Mouse (Mus musculus) 3134 (cell line): ENCODE measurements around the gene Uevld.
"Not testable (repeated sequence)": the region's sequence is repeated elsewhere in the genome, so short reads cannot be mapped to it uniquely, and the experiment has no call there.

Experiments
- DNase-seq: peaks from one replicate; pipeline ENCODE4 v3.0.0-alpha.2; 2011; ENCODE audit warnings: low spot score; ENCODE audit not compliant: insufficient read length; ENCODE audit errors: extremely low read depth

Gene Uevld

DNA sequence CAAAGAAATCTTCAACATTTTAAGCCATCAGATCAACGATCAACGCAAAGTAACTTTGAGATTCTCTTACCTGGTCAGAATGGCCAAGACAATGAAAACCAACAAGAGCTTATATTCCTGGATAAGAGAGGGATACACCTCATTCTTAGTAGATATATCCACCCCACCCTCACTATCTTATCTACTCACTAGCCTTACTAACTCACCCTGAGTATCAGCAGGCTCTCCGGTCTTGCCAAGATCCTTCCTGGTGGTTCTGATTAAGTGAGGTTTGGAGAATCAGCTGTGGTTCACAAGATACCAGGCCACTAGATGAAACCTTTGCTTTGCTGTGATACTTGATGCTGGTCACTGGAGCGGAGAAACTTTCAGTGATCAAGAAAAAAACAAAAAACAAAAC is 16.3 kb upstream of the Uevld start:
- DNase-seq, result no peak

DNA sequence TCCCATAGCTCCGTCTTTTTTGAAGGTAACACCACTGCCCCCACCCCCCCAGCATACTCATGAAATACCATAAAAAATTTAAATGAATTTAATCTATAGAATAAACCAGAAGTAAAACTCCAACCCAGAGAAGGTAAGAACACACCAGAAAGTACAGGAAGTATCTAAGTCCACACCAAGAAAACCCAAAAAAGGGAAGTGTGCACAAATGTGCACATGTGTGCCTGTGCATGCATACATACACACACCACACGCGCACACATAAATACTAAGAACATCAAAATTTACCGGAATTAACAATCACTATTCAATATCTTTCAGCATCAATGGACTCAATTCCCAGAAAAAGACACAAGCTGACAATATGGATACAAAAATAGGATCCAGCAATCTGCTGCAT is 11.6 kb upstream of the Uevld start:
- DNase-seq, result no peak

DNA sequence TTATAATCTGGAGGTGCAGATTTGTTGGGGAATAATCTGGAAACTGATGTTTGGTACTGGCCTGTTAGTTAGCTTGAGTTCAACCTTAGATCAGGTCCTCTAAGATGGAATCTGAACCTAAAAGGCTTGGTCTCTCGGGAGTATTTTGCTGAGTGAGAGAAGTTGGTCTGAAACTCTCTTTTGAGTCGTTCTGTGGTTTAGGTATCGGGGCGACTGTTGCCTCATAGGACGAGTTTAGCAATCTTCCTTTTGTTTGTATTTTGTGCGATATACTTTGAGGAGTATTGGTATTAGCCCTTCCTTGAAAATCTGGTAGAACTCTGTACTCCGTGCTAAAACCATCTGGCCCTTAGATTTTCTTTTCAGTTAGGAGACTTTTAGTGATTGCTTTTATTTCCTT is 5.7 kb upstream of the Uevld start:
- DNase-seq, result no peak

DNA sequence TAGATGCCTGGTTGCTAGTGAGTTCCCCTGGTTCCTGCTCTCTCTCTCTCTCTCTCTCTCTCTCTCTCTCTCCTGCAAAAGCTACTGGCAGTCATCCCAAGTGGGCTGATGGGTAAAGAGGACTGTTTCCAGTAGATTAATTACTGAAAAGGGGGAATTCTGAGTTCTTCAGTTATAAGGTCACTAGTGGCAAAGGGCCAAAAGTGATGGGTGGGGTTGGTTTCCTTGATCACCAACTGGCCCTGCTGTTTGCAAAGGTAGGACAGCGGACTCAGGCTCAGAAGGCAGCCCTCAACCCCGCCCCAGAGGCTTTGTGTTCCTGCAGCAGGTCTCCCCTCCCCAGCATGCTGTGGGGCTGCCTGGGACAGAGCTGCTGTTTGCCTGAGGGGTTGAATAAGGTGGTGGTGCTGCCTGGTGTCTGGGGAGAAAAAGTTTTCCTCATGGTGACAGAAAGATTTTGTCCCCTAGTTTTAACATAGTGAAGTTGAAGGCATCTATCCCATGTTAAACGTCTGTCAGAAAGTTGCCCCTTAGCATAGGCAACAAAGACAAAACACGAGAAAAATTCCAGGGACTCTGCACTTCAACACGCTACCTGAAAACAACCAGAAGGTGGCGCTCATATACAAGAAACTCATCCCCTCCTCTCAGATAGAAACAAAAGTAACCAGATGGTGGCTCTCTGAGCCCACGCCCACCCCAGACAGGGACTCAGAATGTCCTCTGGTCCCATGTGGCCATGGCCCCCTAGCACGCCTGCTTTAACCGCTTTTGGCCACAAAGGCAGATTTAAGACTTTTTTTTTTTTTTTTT is 4.7 kb upstream of the Uevld start:
- DNase-seq, result peak; percentile 60

DNA sequence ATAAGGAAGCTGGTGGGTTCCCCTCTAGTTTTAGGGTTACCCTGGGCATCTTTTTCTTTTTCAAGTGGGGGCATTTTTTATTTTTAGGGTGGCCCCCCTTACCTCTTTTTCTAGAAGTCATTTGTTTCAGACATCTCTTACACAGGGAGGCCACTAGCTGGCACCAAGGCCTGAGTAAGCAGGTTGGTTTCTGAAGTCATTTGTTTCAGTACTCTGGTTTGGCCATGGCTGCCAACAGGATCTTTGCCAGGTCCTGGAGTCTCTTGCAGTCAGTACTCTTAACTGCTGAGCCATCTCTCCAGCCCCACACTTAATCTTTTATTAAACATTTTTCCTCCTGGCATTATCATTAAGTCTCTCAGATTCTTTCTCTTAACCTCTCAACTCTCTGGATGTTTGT is 3.8 kb upstream of the Uevld start:
- peak; percentile 37 for DNase-seq

DNA sequence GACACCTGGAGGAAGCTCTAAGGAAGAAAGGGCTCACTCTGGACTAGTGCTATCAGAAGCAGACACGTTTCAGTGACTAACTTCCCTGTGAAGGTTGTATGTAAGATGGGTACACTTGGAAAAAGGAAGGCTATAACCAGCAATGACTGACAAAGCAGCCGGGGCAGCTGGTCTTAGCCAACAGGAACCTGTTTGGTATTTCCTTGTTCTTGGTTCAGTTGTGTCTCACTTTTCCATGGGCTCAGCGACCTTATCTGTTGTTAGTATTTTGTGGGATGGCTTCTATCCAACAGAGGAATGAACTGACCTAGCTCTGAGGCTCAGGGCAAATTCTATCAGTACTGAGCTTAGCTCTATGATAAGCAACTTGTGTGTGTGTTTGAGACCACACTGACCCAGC is 2.7 kb upstream of the Uevld start:
- DNase-seq, result no peak

DNA sequence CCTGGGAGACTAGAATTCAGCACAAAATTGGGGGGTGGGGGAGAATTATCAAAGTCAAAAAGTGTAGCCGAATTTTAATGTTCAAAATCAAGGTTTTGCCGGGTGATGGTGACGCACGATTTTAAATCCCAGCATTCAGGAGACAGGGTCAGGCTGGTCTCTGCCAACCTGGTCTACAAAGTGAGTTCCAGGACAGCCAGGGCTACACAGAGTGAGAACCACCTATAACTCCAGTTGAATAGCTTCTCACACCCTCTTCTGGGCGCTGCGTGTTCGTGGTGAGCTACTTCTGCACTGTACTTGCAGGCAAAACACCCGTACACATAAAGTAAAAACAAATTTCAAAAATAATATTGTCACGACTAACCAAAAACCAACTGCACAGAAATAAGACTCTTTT is 526 bp upstream of the Uevld start:
- DNase-seq, result no peak

DNA sequence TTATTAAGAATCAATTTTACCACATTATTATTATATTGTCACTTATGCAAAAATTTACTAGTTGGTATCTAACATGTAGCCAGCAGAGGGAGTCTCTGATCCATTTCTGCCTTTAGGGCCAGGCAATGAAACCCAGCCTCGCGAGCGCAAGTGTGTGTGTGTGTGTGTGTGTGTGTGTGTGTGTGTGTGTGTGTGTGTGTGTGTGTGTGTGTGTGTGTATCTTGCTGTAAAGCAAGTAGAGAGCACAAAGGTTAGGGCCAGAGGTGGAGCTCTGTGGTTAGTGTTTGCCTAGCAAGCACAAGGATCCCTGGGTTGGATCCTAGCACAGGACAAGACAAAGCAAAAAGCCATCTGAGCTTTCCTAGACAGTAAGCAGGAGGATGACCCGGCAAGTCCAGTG is 22.5 kb downstream of the Uevld start:
- no peak for DNase-seq

DNA sequence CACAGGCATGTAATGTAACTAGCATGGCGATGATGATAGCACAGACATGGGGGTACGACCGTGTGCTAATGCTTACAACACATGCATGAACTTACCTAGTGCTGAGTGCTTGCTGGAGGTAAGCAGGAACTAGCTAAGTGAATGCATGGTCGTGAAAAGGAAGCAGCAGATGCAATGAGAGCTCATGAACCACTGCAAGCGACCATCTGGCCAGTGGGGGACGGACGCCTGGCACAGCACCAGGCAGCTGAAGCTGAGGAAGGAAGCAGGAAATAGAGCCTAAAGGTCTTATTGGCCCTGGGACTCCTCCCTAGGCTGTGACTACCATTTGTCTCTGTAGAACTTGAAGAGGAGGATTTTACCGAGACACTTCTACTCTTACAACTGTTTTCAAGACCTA is 23.5 kb downstream of the Uevld start:
- DNase-seq, result no peak

DNA sequence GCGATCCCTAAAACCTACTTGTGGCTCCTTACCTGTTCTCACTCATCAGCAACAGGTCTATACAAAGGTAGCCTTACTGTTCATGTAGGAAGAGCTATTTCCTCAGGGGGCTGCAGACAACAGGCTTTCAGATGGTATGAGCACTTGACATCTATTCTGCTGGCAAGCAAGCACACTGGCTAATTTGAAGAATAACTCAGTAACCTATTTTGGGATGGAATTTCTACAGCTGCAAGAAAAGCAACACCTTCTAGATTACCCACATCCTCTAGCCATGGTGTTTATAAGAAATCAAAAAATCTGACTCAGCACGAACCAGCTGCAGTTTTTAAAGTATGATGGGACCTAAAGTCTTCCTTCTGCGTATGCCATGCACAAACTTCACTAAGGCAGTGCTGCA is 27.0 kb downstream of the Uevld start:
- DNase-seq, result no peak

DNA sequence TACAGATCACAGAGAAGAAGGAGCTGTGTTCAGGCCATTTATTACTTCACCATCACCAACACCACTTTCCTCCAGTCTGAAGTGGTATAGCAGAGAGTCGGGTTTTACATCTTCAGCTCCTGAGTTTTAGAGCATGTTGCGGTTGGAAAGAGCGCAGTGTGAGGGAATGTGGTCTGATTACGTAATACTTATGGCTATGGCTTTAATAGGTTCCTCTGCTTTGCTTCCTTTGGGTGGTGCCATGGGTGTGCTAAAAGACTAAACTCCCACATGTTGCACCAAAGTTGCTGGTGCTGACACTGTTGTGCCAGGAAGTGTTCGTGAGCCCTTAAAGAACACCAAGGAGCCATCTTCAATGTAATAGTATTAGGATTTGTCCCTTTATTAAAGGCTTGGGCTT is 30.0 kb downstream of the Uevld start:
- DNase-seq, result no peak

DNA sequence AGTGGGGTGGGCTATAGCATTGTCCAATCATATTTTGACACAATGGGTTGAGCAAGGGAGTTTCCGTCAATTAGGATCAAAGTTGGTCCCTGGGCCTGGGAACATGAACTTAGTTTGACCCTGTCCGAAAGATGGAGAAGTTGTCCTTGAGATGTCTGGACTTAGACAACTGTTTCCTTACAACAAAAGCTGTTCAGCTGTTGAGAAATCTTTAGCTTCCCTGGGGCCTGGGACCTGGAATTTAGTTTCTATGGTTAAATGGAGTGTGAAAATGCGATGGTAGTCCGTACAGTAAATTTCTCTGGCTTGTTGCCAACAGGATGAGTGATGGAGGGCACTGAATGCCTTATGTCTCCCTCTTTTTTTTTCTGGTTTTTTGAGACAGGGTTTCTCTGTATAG is 36.3 kb downstream of the Uevld start:
- DNase-seq, result no peak

DNA sequence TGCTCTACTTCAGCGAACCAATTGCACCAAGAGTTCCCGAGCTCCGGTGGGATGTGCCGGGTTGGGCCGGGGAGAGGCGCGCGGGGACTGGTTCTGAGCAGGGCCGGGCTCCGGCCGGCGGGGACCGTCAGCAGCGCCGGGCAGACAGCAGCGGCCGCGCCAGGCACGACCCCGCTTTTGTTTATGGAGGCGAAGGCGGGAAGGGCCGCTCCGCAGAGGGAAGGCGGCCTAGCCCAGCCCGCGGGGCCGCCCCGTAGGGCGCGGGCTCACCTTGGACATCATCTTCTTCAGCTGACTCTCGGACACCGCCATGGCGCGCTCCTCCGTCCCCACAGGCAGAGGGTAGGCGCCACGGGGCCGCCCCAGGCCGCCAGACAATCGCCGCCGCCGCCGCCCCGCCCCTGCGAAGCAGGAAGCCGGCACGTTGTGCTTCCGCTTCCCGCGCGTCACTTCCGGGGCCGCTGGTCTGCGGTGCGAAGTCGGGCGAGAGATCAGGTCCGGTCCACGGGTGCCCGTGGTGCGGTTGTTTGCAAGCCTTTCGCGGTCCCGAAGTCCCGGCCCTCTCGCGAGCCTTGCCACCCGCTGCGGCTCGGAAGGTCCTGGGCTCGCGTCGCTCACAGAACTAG is 38.7 kb downstream of the Uevld start, which contains the start of gene Tsg101:
Gene Tsg101 (minus strand): TSS at position 419 of the 626 bp plus-strand sequence.
- DNase-seq, result peak; percentile 88

DNA sequence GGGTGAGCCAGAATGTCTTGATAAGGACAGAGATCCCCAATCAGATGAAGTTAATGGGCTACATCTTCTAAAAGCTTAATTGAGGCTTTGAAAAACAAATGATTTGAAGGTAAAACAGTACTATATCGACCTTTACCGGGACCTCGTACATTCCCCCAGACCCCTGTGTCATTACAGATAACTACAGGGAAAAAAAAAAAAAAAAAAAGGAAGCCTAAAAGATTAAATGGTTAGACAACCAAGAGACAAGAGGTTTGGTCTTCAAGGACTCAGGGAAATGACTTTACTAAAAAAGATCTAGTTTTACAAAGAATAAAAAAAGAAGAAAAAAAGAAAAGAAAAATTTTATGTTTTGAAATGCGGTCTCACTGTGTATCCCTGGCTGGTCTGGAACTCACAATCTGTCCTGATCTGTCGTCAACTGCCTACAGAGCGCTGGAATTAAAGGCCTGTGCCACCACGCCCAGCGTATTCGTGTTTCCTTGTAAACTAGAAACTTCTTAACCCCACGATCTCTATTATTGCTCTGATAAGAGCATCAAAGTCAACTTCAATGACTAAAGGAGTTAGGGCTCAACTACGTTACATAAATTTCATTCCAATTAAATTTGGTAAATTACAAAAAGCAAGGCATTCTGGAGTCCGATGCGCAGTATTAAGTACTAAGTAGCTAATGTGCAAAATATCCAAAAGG is 39.5 kb downstream of the Uevld start:
- DNase-seq, result no peak

DNA sequence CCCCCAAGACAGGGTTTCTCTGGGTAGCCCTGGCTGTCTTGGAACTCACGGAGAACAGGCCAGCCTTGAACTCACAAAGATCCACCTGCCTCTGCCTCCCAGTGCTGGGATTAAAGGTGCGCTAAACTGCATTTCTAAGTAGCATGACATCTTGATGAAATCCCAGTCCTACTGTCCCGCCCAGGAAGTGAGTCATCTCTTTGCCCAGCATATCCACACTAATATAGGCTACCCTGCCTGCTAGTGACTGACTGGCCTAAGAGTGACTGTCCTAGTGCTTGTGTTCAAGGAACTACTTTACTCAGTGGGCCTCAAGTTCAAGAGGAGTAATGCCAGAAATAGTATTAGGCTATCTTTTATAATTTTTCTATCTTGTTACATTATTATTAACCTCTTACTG is 42.0 kb downstream of the Uevld start:
- no peak for DNase-seq

DNA sequence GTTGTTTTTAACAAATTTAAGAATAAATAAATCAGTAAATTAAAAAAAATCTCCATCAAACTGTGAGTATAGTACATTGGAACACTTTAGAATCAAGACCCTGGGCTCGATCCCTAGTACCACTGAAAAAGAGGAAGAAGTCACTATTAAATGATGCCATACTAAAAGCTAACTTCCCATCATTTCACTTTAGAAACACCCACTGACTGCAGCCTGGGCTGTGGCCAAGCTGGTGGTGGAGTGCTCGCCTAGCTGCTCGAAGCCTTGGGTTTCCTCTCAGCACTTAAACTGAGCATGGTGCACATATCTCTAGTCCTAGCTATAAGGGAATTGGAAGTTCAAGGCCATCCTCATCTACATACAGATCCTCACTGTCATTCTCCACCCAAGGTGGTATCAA is 47.1 kb downstream of the Uevld start:
- DNase-seq, result no peak

DNA sequence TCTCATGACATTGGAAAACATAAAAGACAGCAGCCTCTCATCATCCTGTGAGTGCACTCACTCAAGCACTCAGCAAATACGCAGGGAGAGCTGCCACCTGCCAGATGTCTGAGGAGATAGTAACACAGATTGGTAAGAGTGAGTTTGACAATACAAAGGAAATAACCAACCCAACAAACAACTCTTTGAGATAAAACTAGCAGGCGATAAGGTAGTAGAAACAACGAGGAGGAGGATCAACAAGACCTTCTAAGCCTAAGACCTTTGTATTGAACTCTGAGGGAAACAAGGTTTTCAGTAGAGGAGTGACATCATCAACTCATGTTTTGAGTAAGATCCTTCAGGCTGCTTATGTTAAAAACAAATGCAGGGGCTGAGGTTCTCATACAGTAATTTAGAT is 59.0 kb downstream of the Uevld start:
- DNase-seq, result no peak

DNA sequence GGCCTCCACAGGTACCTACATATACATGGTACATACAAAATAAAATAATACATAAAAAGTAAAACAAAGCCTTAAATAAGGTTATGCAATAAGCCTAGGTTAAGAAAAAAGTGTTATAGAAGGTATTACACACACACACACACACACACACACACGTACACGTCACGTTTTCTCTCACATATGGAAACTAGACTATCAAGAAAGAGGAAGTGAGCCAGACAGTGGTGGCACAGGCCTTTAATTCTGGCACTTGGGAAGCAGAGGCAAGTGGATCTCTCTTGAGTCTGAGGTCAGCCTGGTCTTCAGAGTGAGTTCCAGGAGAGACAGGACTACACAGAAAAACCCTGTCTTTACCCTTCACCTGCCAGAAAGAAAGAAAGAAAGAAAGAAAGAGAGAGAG is 62.8 kb downstream of the Uevld start:
- no peak for DNase-seq

DNA sequence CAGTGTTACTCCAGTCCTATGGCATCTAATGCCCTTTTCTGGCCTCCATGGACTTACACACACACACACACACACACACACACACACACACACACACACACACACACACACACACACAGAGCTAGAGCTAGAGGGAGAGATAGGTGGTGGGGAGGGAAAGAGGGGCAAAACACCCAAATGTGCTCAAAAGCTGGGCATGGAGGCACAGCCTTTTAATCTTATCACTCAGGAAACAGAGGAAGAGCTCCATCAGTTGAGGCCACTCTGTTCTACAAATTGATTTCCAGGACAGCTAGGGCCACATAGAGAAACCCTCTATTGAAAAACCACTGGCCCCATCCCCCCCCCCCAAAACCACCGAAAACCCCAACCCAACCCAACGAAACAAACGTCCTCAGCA is 75.0 kb downstream of the Uevld start:
- DNase-seq, result no peak

DNA sequence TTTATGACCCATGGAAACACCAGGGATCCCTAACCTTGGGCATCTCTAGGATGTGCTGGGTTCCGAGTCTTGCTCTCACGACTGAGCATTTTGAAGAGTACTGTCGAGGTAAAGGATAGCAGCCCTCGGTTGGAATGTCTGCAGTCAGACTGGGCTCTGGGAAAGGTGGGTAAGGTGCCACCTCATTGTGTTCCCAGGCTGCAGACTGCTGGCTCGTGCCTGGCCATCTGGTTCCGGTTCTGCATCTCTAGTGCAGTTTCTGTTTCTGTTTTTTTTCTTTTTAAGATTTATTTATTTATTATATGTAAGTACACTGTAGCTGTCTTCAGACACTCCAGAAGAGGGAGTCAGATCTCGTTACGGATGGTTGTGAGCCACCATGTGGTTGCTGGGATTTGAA is 76.4 kb downstream of the Uevld start:
- not testable (repeated sequence) for DNase-seq

DNA sequence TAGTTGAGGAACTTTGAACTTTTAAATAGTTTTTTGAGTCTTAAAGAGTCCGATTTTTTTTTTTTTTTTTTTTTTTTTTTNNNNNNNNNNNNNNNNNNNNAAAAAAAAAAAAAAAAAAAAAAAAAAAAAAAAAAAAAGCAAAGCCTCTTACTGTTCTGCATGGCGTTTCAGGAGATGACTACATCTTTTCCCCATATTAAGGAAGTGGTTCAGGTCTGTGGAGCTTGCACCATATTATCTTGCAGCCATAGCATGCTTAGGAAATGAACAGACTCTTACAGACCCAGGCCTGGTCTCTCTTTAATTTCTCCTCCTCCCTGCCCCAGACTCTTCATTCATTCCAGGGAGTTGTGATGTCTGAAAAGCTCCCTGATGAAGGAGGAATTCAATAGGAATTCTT is 77.3 kb downstream of the Uevld start:
- no peak for DNase-seq

DNA sequence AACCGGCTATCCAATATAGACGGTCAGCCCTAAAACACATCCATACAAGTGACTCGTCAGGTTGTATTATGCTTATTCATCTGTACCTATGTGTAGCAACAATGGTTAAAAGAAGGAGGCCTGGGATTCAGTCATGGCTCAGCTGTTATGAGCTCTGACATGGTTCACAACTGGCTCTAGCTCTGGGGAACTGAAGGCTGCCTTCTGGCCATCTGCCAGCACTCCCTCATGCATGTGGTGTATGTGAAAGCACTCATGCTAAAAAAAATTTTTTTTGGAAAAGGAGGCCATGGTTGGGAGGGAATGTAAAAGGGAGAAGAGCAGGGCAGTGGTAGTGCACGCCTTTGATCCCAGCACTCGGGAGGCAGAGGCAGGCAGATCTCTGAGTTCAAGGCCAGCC is 78.5 kb downstream of the Uevld start:
- DNase-seq, result no peak
